In the genomic region with DNA sequence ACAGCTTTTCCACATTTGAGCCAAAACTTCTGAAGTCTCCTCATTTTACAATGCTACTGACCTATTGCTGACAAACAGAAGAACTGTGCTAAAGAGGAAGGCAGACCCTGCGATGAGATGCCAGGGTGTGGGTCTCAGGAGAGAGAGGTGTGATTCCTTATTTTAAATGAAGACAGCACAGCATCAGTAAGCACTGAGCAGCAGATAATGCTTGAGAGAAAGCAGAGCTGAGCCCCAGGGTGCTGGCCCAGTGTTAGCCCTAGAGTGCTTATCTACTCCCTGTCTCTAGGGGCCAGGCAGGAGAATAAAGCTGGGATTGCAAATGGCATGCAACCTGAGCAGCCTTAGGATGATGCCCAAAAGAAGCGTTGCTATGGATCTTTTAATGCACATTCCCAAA, we compare ENCODE assay signal across 12 mouse cellular contexts. TPM values are rescaled to one million over a fixed set of nuclear protein-coding genes. Genes with fewer than 3 reads are reported as not detected.
DNase-seq lines count a peak whose midpoint lies in the region; ATAC-seq and TF ChIP-seq lines count a peak whose summit lies in the region.
"Had no signal": no experiment of that assay in that cellular context is flagged by ENCODE, and none has a peak within 500 bp of the region (broad histone marks: within the 10 kb centered on the region; RNA-seq: fewer than 3 reads in every experiment).

No protein-coding gene starts in this region.

- DNase-seq in heart, embryonic 10.5 days (ENCODE audit: low spot score), result peak; percentile 60
- no peak for DNase-seq in heart, adult 8-10 months (ENCODE audit: low spot score)
- no peak for DNase-seq in kidney, adult 18-20 months
- DNase-seq in testis, postnatal 10 days (ENCODE audit: low spot score), result peak; percentile 27
- DNase-seq in testis, postnatal 14 days (ENCODE audit: low spot score), result no peak
- DNase-seq in liver, postnatal 0 days, result no peak
- DNase-seq in cerebellum, postnatal 4 days (ENCODE audit: low spot score in 2 of 2), result no peak
- DNase-seq: cerebellum, adult 18-20 months; layer of hippocampus, postnatal 36 days had no signal

- no peak for TF ChIP-seq EP300 in liver, postnatal 0 days (IDR thresholded peaks at IDR 0.05; ENCODE audit: low read depth)

- H3K4me2 ChIP-seq in kidney, embryonic 14.5 days (replicated peaks; ENCODE audit: low read depth, low read length), result peak overlapping the region; percentile 36
- H3K4me2 ChIP-seq in liver, postnatal 0 days (ENCODE audit: low read depth, low read length), result no peak overlapping the region
- H3K4me2 ChIP-seq: midbrain, embryonic 15.5 days had no signal

- H3K4me1 ChIP-seq in heart, embryonic 10.5 days, result peaks cover 77% of the 10 kb centered on the region
- peaks cover 30% of the 10 kb centered on the region for H3K4me1 ChIP-seq in kidney, embryonic 14.5 days (ENCODE audit: control insufficient read depth, insufficient read depth, low read length)
- no peaks in the 10 kb centered on the region for H3K4me1 ChIP-seq in liver, postnatal 0 days (ENCODE audit: insufficient read depth)

- H3K36me3 ChIP-seq in heart, embryonic 10.5 days, result 0 out of 2 replicates have a peak, but pooled peaks cover 5% of the 10 kb centered on the region
- H3K36me3 ChIP-seq in kidney, embryonic 14.5 days (ENCODE audit: control insufficient read depth, insufficient read depth, low read length), result no peaks in the 10 kb centered on the region
- no peaks in the 10 kb centered on the region for H3K36me3 ChIP-seq in liver, postnatal 0 days (replicated peaks; ENCODE audit: insufficient read depth, low read length)
- H3K36me3 ChIP-seq: midbrain, embryonic 15.5 days had no signal

- no peaks in the 10 kb centered on the region for H3K9me3 ChIP-seq in heart, embryonic 10.5 days
- H3K9me3 ChIP-seq in kidney, embryonic 14.5 days (ENCODE audit: control insufficient read depth, low read length), result no peaks in the 10 kb centered on the region
- H3K9me3 ChIP-seq in liver, postnatal 0 days (ENCODE audit: low read length), result no peaks in the 10 kb centered on the region
- H3K9me3 ChIP-seq: midbrain, embryonic 15.5 days had no signal

- TF ChIP-seq CTCF in liver, postnatal 0 days (IDR thresholded peaks at IDR 0.05; ENCODE audit: low read depth), result no peak

- no peak for ATAC-seq in kidney, embryonic 14.5 days (ENCODE audit: low FRiP score, low TSS enrichment)
- no peak for ATAC-seq in liver, postnatal 0 days
- ATAC-seq: hindbrain, postnatal 0 days; midbrain, embryonic 15.5 days had no signal

- 12% methylated on average over 2 of the region's 2 CpGs for WGBS in heart, embryonic 10.5 days
- 40% methylated on average over 2 of the region's 2 CpGs for WGBS in kidney, embryonic 14.5 days
- 36% methylated on average over 2 of the region's 2 CpGs for WGBS in liver, postnatal 0 days (ENCODE audit: insufficient replicate concordance)

- H3K4me3 ChIP-seq in heart, embryonic 10.5 days, result 0 out of 2 replicates have a peak overlapping the region, but pooled peaks have one; percentile 12
- H3K4me3 ChIP-seq in kidney, embryonic 14.5 days (ENCODE audit: low read length), result peak overlapping the region; percentile 58
- no peak overlapping the region for H3K4me3 ChIP-seq in liver, postnatal 0 days (ENCODE audit: low read depth, low read length)
- H3K4me3 ChIP-seq: midbrain, embryonic 15.5 days had no signal

- no peaks in the 10 kb centered on the region for H3K27me3 ChIP-seq in heart, embryonic 10.5 days (ENCODE audit: insufficient read depth, poor library complexity, severe bottlenecking)
- H3K27me3 ChIP-seq in kidney, embryonic 14.5 days (ENCODE audit: control insufficient read depth, insufficient read depth, low read length), result no peaks in the 10 kb centered on the region
- peaks cover 13% of the 10 kb centered on the region; the same call in 1 of the 2 replicates for H3K27me3 ChIP-seq in liver, postnatal 0 days (ENCODE audit: insufficient read depth, low read length)
- H3K27me3 ChIP-seq: midbrain, embryonic 15.5 days had no signal

- peak overlapping the region; percentile 42 for H3K27ac ChIP-seq in heart, embryonic 10.5 days
- H3K27ac ChIP-seq in kidney, embryonic 14.5 days (ENCODE audit: low read depth, low read length), result peak overlapping the region; percentile 24; the same call in 1 of the 2 replicates
- no peak overlapping the region for H3K27ac ChIP-seq in liver, postnatal 0 days (ENCODE audit: low read depth)
- H3K27ac ChIP-seq: hindbrain, postnatal 0 days; midbrain, embryonic 15.5 days had no signal

- H3K9ac ChIP-seq in kidney, embryonic 14.5 days (ENCODE audit: low read depth, low read length), result peak overlapping the region; percentile 9; the same call in 1 of the 2 replicates
- H3K9ac ChIP-seq in liver, postnatal 0 days (replicated peaks), result no peak overlapping the region
- H3K9ac ChIP-seq: midbrain, embryonic 15.5 days had no signal

RNA-seq across cellular contexts. Expression of a gene that starts 3.6 kb away (rescaled TPM):
- 9.8 and 12.4 TPM in 2 replicates for polyA plus RNA-seq in heart, embryonic 10.5 days (2016; fragmentation: Nextera tagmentation; extraction: Ambion mirVana)
- total RNA-seq in heart, adult 8-10 months (2022), result under 1 TPM; 0.14 to 0.44 (median 0.17) TPM
- 24.3 and 42.3 TPM in 2 replicates for polyA plus RNA-seq in kidney, embryonic 14.5 days (2014; fragmentation: Nextera tagmentation; extraction: Ambion mirVana)
- polyA plus RNA-seq in liver, postnatal 0 days (2015; fragmentation: Nextera tagmentation; extraction: Ambion mirVana), result 0.27 and 0.35 TPM in 2 replicates

Comparison
In these comparisons a context has a peak if more than half of its experiments do, and no peak if none do; other contexts are left out.
1. DNase-seq: peak in heart, embryonic 10.5 days (single experiment) and testis, postnatal 10 days (single experiment); none in heart, adult 8-10 months (single experiment), kidney, adult 18-20 months (single experiment), testis, postnatal 14 days (single experiment), liver, postnatal 0 days (single experiment) and cerebellum, postnatal 4 days (0 of 2).